Mouse (Mus musculus): ENCODE measurements around the gene Fam83e. TPM values are rescaled to one million over a fixed set of nuclear protein-coding genes. Genes with fewer than 3 reads are reported as not detected.

Gene Fam83e
- polyA plus RNA-seq, 1 experiment from 2014 or later: 0.48 TPM

- Histone ChIP-seq H3K9ac (ENCODE audit: low read depth, low read length) (peak overlapping the region; percentile 84), H3K36me3 (ENCODE audit: control insufficient read depth, insufficient read depth, low read length) (peaks cover 4% of the 10 kb centered on the region; the same call in 1 of the 2 replicates), H3K27ac (ENCODE audit: low read length) (peak overlapping the region; percentile 67), H3K4me2 (ENCODE audit: low read length) (peak overlapping the region; percentile 98), H3K9me3 (replicated peaks; ENCODE audit: control insufficient read depth, low read length, poor library complexity, severe bottlenecking) (no peaks in the 10 kb centered on the region), H3K4me1 (ENCODE audit: control insufficient read depth, insufficient read depth, low read length) (peaks cover 76% of the 10 kb centered on the region), H3K27me3 (ENCODE audit: control insufficient read depth, insufficient read depth, low read depth, low read length) (no peaks in the 10 kb centered on the region), H3K4me3 (ENCODE audit: low read depth, low read length) (peak overlapping the region; percentile 62)
- 0% methylated on average over 21 of the region's 21 CpGs for WGBS
- ATAC-seq: no peak
Measured at GRCm38 (mm10) chr7:45705443-45705864, 15.6 kb upstream of the Fam83e start.

GRCm38 (mm10) chr7:45705873-45706281, 15.1 kb upstream of the Fam83e start:
- Histone ChIP-seq H3K36me3 (ENCODE audit: control insufficient read depth, insufficient read depth, low read length) (peaks cover 8% of the 10 kb centered on the region), H3K4me1 (ENCODE audit: control insufficient read depth, insufficient read depth, low read length) (peaks cover 72% of the 10 kb centered on the region), H3K27me3 (ENCODE audit: control insufficient read depth, insufficient read depth, low read depth, low read length) (no peaks in the 10 kb centered on the region), H3K4me3 (ENCODE audit: low read depth, low read length) (peak overlapping the region; percentile 62), H3K9ac (ENCODE audit: low read depth, low read length) (peak overlapping the region; percentile 84), H3K27ac (ENCODE audit: low read length) (no peak overlapping the region), H3K4me2 (ENCODE audit: low read length) (peak overlapping the region; percentile 98), H3K9me3 (replicated peaks; ENCODE audit: control insufficient read depth, low read length, poor library complexity, severe bottlenecking) (no peaks in the 10 kb centered on the region)
- WGBS: 0% methylated on average over 7 of the region's 7 CpGs
- no peak for ATAC-seq

- H3K27ac ChIP-seq (ENCODE audit: low read length): peak overlapping the region; percentile 60
- H3K36me3 ChIP-seq (ENCODE audit: control insufficient read depth, insufficient read depth, low read length): peaks cover 17% of the 10 kb centered on the region
- H3K4me1 ChIP-seq (ENCODE audit: control insufficient read depth, insufficient read depth, low read length): peaks cover 65% of the 10 kb centered on the region
- WGBS: under 1% methylated on average over 42 of the region's 45 CpGs
- H3K27me3 ChIP-seq (ENCODE audit: control insufficient read depth, insufficient read depth, low read depth, low read length): no peaks in the 10 kb centered on the region
- H3K9ac ChIP-seq (ENCODE audit: low read depth, low read length): peak overlapping the region; percentile 84
- ATAC-seq: no peak
- H3K9me3 ChIP-seq (replicated peaks; ENCODE audit: control insufficient read depth, low read length, poor library complexity, severe bottlenecking): no peaks in the 10 kb centered on the region
- H3K4me2 ChIP-seq (ENCODE audit: low read length): peak overlapping the region; percentile 98
- peak overlapping the region; percentile 62 for H3K4me3 ChIP-seq (ENCODE audit: low read depth, low read length)
Measured at GRCm38 (mm10) chr7:45706721-45707241, 14.2 kb upstream of the Fam83e start.

GRCm38 (mm10) chr7:45707375-45707967, 13.5 kb upstream of the Fam83e start:
- H3K36me3 ChIP-seq (ENCODE audit: control insufficient read depth, insufficient read depth, low read length): peaks cover 20% of the 10 kb centered on the region
- H3K27ac ChIP-seq (ENCODE audit: low read length): peak overlapping the region; percentile 60
- H3K4me3 ChIP-seq (ENCODE audit: low read depth, low read length): peak overlapping the region; percentile 62
- no peaks in the 10 kb centered on the region for H3K9me3 ChIP-seq (replicated peaks; ENCODE audit: control insufficient read depth, low read length, poor library complexity, severe bottlenecking)
- peak overlapping the region; percentile 84 for H3K9ac ChIP-seq (ENCODE audit: low read depth, low read length)
- no peak for ATAC-seq
- no peaks in the 10 kb centered on the region for H3K27me3 ChIP-seq (ENCODE audit: control insufficient read depth, insufficient read depth, low read depth, low read length)
- peaks cover 65% of the 10 kb centered on the region for H3K4me1 ChIP-seq (ENCODE audit: control insufficient read depth, insufficient read depth, low read length)
- WGBS: 1% methylated on average over 27 of the region's 27 CpGs
- H3K4me2 ChIP-seq (ENCODE audit: low read length): peak overlapping the region; percentile 98

GRCm38 (mm10) chr7:45708221-45708761, 12.7 kb upstream of the Fam83e start:
- Histone ChIP-seq H3K9ac (ENCODE audit: low read depth, low read length) (peak overlapping the region; percentile 31; the same call in 1 of the 2 replicates), H3K36me3 (ENCODE audit: control insufficient read depth, insufficient read depth, low read length) (peaks cover 28% of the 10 kb centered on the region), H3K27me3 (ENCODE audit: control insufficient read depth, insufficient read depth, low read depth, low read length) (no peaks in the 10 kb centered on the region), H3K27ac (ENCODE audit: low read length) (peak overlapping the region; percentile 79), H3K4me3 (ENCODE audit: low read depth, low read length) (no peak overlapping the region), H3K4me1 (ENCODE audit: control insufficient read depth, insufficient read depth, low read length) (peaks cover 57% of the 10 kb centered on the region), H3K4me2 (ENCODE audit: low read length) (peak overlapping the region; percentile 98), H3K9me3 (replicated peaks; ENCODE audit: control insufficient read depth, low read length, poor library complexity, severe bottlenecking) (no peaks in the 10 kb centered on the region)
- WGBS: 56% methylated on average over 13 of the region's 13 CpGs
- ATAC-seq: no peak

GRCm38 (mm10) chr7:45709036-45709435, 12.0 kb upstream of the Fam83e start:
- Histone ChIP-seq H3K36me3 (ENCODE audit: control insufficient read depth, insufficient read depth, low read length) (peaks cover 29% of the 10 kb centered on the region), H3K9ac (ENCODE audit: low read depth, low read length) (no peak overlapping the region), H3K4me2 (ENCODE audit: low read length) (peak overlapping the region; percentile 98), H3K27me3 (ENCODE audit: control insufficient read depth, insufficient read depth, low read depth, low read length) (no peaks in the 10 kb centered on the region), H3K4me1 (ENCODE audit: control insufficient read depth, insufficient read depth, low read length) (peaks cover 51% of the 10 kb centered on the region), H3K9me3 (replicated peaks; ENCODE audit: control insufficient read depth, low read length, poor library complexity, severe bottlenecking) (no peaks in the 10 kb centered on the region), H3K27ac (ENCODE audit: low read length) (peak overlapping the region; percentile 79), H3K4me3 (ENCODE audit: low read depth, low read length) (no peak overlapping the region)
- 22% methylated on average over 6 of the region's 6 CpGs for WGBS
- ATAC-seq: peak; percentile 15; the same call in 1 of the 2 replicates

GRCm38 (mm10) chr7:45709677-45710355, 11.2 kb upstream of the Fam83e start:
- WGBS: 66% methylated on average over 14 of the region's 14 CpGs
- H3K4me1 ChIP-seq (ENCODE audit: control insufficient read depth, insufficient read depth, low read length): peaks cover 57% of the 10 kb centered on the region
- H3K27ac ChIP-seq (ENCODE audit: low read length): peak overlapping the region; percentile 79
- no peak overlapping the region for H3K4me3 ChIP-seq (ENCODE audit: low read depth, low read length)
- H3K27me3 ChIP-seq (ENCODE audit: control insufficient read depth, insufficient read depth, low read depth, low read length): no peaks in the 10 kb centered on the region
- H3K36me3 ChIP-seq (ENCODE audit: control insufficient read depth, insufficient read depth, low read length): peaks cover 29% of the 10 kb centered on the region
- H3K4me2 ChIP-seq (ENCODE audit: low read length): peak overlapping the region; percentile 98
- no peaks in the 10 kb centered on the region for H3K9me3 ChIP-seq (replicated peaks; ENCODE audit: control insufficient read depth, low read length, poor library complexity, severe bottlenecking)
- peak overlapping the region; percentile 38; the same call in 1 of the 2 replicates for H3K9ac ChIP-seq (ENCODE audit: low read depth, low read length)
- no peak for ATAC-seq

GRCm38 (mm10) chr7:45710477-45711191, 10.4 kb upstream of the Fam83e start:
- 94% methylated on average over 20 of the region's 20 CpGs for WGBS

More at GRCm38 (mm10) chr7:45710477-45711191, 10.4 kb upstream of the Fam83e start:
- no peak overlapping the region for H3K4me2 ChIP-seq (ENCODE audit: low read length)
- ATAC-seq: no peak
- H3K27ac ChIP-seq (ENCODE audit: low read length): peak overlapping the region; percentile 79
- peaks cover 29% of the 10 kb centered on the region for H3K36me3 ChIP-seq (ENCODE audit: control insufficient read depth, insufficient read depth, low read length)
- H3K4me3 ChIP-seq (ENCODE audit: low read depth, low read length): no peak overlapping the region
- H3K4me1 ChIP-seq (ENCODE audit: control insufficient read depth, insufficient read depth, low read length): peaks cover 57% of the 10 kb centered on the region
- H3K27me3 ChIP-seq (ENCODE audit: control insufficient read depth, insufficient read depth, low read depth, low read length): no peaks in the 10 kb centered on the region
- H3K9me3 ChIP-seq (replicated peaks; ENCODE audit: control insufficient read depth, low read length, poor library complexity, severe bottlenecking): no peaks in the 10 kb centered on the region
- H3K9ac ChIP-seq (ENCODE audit: low read depth, low read length): 0 out of 2 replicates have a peak overlapping the region, but pooled peaks have one; percentile 38
